Mouse (Mus musculus) mouse embryonic stem cell (cell line): Measurements from ENCODE around the gene Pbxip1.

ENCODE experiments used
- in situ Hi-C, 2 experiments: fragments of 300-500 bp; cut with MboI; formaldehyde crosslinking; loops; 1 replicate in 1 of 2; 3 replicates in 1 of 2; pipeline ENCODE4 v1.14.3; 2019 to 2020; ENCODE audit warnings: low sequenced_read_pairs in 2 of 2, low pct_unique_long_range_greater_than_20kb in 1 of 2, mixed read lengths in 1 of 2; ENCODE audit not compliant: unreplicated experiment in 1 of 2

Pbxip1 gene

DNA sequence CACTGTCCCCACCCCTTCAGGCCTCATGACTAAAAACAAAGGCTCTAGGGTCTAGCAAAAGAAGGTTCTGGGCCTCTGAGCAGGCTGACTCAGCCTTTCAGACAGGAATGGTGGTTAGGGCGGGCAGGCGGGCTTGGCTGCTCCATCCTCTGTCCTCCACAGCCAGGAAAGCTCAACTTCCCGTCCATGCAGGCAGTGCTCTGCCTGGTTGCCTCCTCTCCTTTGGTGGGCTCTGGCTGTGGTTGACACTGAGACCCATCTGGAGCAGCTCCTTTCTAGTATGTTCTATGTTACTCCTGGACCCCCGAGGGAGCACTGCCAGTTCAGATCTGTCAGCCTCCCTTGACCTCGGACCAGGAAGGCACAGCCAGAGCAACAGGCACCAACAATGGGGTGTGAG, 33.8 kb upstream of the Pbxip1 start, which contains the start of gene Lenep:
Gene Lenep, minus strand, starts transcription at position 101 of the 400 bp plus-strand sequence.
- in situ Hi-C loops: no loop called here

DNA sequence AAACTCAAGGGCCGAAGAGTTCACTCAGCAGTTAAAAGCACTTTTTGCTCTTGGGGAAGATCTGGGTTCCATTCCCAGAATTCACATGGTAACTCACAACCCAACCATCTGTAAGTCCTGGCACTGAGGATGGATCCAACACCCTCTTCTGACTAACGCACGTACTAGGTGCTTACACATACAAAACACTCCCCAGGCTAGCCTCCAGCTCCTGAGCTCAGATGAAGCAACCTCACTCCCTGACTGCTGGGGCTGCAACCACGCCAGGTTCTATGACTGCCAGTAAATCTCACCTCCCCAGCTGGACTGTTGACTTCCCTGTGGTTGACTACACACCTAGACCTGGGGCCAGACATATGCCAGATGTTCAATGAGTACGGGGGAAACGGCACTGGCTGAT, 29.6 kb upstream of the Pbxip1 start:
- in situ Hi-C loops: no loop called here

DNA sequence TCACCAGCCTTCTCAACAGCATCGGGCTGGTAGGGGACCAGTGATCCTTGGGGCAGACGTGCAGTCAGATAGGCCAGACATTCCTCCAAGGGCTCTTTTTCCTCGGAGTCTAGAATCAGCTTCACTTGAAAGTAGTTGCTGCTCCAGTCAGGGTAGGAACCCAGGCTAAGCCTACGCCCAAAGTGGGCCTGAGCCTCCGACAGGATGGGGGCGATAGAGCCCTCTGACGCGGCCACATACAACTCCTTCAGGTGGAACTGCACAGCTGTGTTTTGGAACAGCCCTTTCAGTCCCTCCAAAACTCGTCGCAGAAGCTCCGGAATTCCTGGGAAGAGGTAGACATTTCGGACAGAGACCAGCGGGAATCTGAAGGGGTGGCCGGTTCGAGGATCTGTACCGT, 28.1 kb upstream of the Pbxip1 start:
- in situ Hi-C loops: no loop called here

DNA sequence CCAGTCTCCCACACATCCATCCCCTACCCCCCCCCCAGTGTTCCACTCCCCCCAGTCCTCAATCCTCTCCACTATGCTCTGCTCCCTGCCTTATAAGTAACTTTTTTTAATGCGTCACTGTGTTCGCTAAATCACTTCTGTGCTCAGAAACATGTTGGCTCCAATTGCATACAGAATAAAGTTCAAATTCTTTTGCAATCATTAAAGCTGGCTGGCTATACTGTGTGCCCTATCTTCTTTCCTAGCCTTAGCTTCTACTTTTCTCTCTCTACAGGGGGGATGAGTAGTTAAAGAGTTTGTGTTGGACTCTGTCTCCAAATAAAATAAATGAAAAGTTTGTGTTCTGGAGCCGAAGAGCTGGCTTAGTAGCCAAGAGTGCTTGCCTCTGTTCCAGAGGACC, 26.8 kb upstream of the Pbxip1 start:
- in situ Hi-C loops: no loop called here

DNA sequence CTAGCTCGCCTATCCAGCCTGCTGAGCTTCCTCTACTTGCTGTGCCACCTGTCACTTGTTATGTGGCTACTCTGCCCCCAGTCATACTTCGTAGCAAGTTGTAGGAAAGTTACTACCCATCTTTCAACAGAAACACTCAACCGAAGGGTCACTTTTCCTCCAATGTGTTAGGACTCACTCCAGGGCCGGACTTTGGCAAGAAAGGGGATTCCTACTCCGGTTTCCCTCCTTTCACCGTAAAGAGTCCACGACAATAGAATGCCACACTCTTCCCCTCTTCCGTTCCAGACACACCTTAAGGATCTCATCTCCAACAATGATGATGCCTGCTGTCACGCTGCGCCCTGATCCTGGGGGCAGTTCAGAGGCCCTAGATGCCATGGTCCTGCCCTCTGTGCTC, 25.6 kb upstream of the Pbxip1 start:
- in situ Hi-C loops: no loop called here

DNA sequence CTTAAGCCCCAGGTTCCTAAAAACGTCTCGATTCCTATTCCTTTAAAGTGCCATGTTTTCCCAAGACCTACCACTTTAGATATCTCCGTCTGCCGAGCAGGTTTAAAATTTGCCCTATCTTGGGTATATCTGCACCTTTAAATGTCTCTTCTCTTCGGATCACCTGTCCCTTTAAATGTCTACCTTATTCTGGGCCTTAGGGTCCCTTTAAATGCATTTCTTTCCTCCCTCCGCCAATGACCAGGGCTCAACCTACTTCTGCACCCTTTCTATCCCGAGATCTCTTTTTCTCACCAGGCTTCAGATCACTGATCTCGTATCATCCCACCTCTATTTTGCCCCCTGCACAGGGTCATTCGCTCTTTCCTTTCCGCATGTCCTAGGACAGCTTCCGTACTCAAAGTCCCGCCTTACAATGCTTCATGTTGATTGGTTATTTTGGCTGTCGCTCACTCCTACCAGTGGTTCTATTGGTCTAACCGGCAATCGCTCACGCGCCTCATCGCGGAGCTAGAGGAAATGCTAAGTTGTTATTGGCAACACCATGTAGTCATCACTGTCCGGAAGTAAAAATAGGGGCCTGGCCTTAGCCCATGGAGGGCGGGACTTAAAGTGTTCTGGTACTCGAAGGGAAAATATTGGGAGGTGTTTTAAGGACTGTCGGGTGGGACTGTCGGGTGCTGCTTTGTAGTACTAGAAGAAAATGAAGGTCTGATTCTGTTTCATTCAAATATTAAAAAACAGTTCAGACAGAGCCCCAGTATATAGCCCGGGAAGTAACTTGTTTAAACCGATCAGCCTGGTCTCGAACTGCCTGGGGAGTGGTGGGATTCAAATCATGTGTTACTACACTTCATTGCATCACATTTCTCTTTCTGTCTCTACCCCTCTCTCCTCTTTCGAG, 24.8 kb upstream of the Pbxip1 start, which contains the start of gene Flad1:
Gene Flad1, minus strand, starts transcription at position 381 of the 904 bp plus-strand sequence.
- in situ Hi-C loops: no loop called here

DNA sequence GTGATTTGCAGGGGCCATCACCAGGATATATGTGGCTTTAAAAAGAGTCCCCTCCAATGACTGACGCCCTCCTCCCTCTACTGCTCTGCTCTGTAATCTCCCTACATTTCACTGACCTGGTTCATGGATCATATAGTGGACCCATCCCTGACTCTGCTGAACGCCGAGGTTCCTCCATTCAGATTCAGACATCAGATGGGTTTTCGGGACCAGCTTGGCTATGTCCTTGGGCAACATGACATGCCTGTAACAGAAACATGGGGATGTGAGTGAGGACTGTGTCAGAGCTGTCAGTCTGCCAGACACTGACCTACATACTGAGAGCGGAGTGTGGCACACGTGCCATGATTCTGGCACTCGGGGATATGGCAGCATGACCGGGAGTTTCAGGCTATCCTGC, 20.3 kb upstream of the Pbxip1 start:
- in situ Hi-C loops: no loop called here

DNA sequence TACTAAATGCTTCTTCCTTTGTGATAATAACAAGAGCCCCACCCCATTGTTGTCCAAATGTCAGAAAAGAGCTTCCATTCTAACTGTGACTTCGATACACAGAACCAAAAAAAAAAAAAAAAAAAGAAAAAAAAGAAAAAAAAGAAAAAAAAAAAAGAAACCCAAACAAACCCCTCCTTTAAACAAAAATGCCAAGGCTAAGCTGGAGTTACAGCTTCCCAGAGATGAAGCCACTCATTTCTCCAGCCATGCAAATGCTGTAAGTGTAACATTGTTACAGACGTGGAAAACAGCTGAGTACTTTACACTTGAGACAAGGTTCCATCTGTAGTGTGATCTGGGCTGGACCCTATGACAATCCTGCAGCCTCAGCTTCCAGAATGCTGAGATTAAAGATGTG, 19.4 kb upstream of the Pbxip1 start:
- in situ Hi-C loops: no loop called here

DNA sequence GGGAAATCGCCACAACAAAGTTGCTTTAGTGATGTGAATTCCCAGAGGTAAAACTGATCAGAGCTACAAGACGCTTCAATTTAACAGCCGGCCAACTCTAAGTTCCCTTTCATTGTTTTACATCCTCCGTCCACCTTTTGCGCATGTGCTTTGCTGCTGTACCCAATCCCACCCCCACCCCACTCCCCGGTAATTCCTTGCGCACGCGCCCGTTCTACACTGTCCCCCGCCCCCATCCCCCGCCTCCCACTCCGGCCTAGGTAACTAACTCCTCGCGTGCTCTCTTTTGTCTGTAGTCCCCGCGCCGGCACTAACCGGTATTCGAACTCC, 18.7 kb upstream of the Pbxip1 start:
- in situ Hi-C loops: no loop called here

DNA sequence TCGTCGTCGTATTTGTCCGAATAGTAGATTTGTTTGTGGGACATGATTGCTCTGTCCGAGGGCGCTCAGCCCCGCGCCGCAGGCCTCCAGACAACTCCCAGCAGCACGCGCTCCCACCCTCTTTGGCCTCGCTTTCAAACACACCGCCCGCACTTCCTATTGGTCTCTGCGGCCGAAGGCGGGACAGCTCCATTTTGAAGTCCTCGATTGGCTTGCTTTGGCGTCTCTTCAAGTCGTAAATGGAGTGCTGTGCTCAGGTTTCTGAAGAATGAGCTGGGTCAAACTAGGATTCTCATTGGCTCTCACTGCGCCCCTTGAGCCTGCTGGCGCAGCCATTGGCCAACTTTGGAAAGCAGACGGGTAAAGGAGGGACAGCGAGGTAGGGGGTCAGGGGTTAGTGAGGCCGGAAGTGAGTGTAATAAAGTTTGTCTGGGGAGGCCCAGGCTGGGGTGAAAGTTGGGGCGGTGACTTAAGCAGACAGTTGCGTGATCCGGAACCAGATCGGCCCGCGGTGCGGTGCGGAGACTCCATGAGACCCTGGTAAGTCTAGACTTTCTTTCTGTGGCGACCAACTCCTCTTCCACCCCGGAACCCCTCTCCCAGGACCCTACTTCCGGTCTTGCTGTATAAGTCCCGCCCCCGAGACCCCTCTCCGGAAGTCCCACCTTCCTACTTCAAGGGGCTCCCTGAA, 18.2 kb upstream of the Pbxip1 start, which contains the start of the genes Cks1b and Shc1:
Gene Cks1b, minus strand, starts transcription at position 214 of the 691 bp plus-strand sequence.
Gene Shc1, plus strand, starts transcription at position 274 of the 691 bp plus-strand sequence.
- in situ Hi-C loops: no loop called here

DNA sequence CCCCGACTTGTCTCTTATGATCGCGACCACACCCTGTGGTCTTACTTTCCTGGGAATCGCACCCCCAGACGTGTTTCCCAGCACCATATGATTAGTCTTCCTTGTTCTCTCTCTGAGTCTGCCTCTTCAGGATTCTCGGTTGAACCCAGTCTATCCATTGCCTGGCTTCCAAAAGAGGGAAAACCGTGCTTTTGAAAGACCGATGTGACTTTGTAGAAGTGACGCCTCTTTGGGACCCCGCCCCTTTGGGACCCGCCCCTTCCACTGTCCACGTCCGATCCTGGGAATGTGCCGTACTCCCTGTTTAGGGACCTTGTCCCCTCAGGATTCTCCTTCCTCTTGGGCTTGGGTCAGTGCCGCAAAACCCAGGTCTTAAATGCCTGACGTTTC, 17.6 kb upstream of the Pbxip1 start:
- in situ Hi-C loops: no loop called here

DNA sequence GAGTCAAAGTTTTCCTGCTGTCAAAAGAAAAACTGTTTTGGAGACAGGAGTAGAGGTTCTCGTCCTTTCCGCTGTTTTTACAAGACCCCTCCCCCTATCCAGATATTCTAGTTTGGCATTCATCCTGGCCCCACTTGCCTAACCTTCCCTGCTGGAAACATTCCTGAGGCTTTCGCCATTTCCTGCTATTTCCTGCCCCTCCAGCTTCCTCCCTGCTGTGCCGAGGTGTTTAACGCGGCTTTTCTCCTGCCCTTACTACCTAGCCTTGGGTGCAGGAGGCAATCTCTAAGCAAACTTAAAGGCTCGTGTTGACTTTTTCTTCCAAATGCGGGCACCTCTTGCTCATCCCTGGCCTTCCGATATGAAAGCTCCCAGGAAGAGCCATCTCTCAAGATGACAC, 16.9 kb upstream of the Pbxip1 start:
- in situ Hi-C loops: no loop called here

DNA sequence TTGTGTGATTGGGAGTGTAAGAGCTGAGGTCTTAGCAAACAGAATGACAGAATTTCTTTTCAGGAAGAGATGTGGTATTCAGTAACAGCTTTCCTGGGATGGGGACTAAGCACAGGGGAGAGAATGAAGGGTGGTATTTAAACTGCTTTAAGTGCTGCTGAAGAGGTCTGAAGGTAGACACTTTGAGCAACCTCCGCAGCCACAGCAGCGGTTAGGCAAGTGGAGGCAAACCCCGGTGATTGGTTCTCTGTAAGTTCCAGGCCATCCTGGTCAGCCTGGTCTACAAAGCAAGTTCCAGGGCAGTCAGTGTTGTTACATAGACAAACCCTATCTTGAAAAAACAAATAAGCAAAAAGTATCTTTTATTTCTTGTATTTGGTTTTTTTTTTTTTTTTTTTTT, 16.5 kb upstream of the Pbxip1 start:
- in situ Hi-C loops: no loop called here

DNA sequence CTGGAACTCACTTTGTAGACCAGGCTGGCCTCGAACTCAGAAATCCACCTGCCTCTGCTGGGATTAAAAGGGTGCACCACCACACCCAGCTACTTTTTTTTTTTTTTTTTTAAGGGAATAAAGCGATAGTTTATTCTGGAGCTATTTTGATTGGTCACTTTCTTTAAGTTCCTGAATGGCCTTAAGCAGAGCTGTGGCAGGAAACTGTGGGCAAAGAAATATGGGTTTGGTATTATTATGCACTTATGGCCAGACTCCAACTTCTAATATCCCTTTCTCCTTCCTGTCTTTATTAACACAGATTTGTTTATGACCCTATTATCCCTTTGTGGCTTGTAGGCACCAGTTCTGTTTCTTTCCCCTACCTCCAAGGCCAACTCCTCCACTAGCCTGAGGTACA, 16.1 kb upstream of the Pbxip1 start:
- in situ Hi-C loops: no loop called here

DNA sequence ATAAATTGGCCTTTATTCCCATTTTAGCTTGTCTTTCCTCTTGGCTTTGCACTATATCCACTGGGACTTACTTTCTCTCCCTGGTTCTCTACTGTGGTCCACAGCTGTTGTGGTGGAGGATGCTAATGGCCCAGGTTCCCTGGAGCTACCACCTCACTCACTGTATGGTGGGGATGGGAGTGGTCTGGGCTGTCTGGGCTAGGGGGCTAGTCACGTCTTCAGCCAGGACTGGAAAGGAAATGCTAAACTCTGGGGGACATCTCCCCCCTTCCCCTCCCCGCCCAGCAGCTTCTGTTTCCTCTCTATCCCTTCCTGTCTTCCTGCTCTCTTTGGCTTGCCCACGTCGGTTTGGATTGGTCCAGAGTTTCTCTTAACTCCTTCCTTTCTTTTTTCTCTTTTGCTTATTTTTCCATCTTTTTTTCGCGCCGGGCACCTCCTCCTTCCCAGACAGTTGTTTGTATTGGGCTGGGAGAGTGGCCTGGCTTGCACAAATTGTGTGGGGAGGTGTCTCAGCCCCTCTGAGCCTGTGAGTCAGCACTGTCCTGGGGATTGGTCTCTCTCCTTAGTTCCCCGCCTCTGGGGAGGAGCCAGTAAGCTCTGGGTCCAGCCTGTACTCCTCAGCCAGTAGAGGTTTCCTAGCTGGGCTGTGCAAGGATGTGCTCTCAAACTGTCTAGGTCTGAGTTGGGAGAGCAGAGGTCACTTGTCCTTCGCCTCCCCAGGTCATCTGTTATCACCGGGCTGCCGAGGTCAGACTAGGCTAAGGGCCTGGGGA, 15.3 kb upstream of the Pbxip1 start:
- in situ Hi-C loops: no loop called here

DNA sequence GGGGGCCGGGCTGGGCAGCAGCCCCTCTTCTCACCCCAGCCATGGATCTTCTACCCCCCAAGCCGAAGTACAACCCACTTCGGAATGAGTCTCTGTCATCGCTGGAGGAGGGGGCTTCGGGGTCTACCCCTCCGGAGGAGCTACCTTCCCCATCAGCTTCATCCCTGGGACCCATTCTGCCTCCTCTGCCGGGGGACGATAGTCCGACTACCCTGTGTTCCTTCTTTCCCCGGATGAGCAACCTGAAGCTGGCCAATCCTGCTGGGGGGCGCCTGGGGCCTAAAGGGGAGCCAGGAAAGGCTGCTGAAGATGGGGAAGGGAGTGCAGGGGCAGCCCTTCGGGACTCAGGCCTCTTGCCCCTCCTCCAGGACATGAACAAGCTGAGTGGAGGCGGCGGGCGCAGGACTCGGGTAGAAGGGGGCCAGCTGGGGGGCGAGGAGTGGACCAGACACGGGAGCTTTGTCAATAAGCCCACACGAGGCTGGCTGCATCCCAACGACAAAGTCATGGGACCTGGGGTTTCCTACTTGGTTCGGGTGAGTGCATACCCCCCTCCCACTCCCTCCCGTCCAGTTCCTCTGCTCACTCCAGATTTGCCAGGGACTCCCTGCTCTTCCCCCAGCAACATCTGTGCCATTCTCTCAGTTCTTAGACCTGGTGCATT, 14.6 kb upstream of the Pbxip1 start:
- in situ Hi-C loops: no loop called here

DNA sequence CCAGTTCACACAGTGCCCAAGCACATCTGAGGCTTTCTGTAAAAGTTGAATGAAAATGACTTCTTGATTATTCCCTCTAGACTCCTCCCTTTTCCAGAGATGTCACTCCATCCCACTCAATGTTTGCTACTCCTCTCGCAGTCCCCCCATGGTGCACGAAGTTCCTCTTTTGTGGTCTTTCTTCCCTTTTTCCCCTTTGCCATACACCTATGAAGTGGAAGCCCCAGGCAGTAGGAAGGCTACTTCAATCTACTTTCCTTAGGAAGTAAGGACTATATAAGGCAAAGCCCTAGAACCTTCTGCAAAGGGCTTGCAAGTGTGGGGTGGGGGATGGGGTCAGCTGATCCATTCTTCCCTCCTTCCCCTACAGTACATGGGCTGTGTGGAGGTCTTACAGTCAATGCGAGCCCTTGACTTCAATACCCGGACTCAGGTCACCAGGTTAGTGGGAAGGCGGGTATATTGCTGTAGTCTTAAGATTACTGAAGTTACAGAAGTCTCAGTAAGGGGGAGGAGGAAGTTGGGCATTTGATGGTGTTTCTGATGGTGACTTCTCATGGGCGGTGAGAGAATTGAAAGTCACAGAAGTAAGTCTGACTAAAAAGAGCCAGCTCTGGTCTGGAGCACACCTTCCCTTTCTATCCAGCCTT, 13.8 kb upstream of the Pbxip1 start:
- in situ Hi-C loops: no loop called here
